In genomic region chr14:52015445-52016100, GRCm38 (mm10) we compare ENCODE assay signal across 8 mouse cellular contexts. TPM values are rescaled to one million over a fixed set of nuclear protein-coding genes. Genes with fewer than 3 reads are reported as not detected.
DNase-seq lines count a peak whose midpoint lies in the region; ATAC-seq and TF ChIP-seq lines count a peak whose summit lies in the region.

TSS of gene Tmem253 (plus strand) at chr14:52015658.

- peak within 1 kb of the TSS; percentile 75 for H3K4me2 ChIP-seq in kidney, embryonic 15.5 days
- H3K4me2 ChIP-seq in hindbrain, embryonic 15.5 days, result peak within 1 kb of the TSS; percentile 70
- H3K4me2 ChIP-seq in midbrain, postnatal 0 days (ENCODE audit: low read depth, low read length, poor library complexity, severe bottlenecking), result peak within 1 kb of the TSS; percentile 81

- no peak for TF ChIP-seq CTCF in cortical plate, adult 2 months (IDR thresholded peaks at IDR 0.05; ENCODE audit: extremely low read depth, insufficient read depth, low read length)
- TF ChIP-seq CTCF in midbrain, postnatal 0 days (IDR thresholded peaks at IDR 0.05), result no peak

- WGBS in kidney, embryonic 15.5 days, result 13% methylated on average over 6 of the region's 6 CpGs
- WGBS in hindbrain, embryonic 15.5 days, result 26% methylated on average over 6 of the region's 6 CpGs
- WGBS in midbrain, postnatal 0 days, result 17% methylated on average over 6 of the region's 6 CpGs

- H3K4me1 ChIP-seq in kidney, embryonic 15.5 days, result peaks cover 73% of the 10 kb centered on the region
- H3K4me1 ChIP-seq in cortical plate, adult 2 months (ENCODE audit: control insufficient read depth, insufficient read depth, low read length), result no peaks in the 10 kb centered on the region
- H3K4me1 ChIP-seq in hindbrain, embryonic 15.5 days (replicated peaks), result peaks cover 68% of the 10 kb centered on the region
- H3K4me1 ChIP-seq in midbrain, postnatal 0 days (ENCODE audit: insufficient read depth, low read length), result peaks cover 23% of the 10 kb centered on the region

- ATAC-seq in kidney, embryonic 15.5 days (replicated peaks; ENCODE audit: low FRiP score), result no peak
- ATAC-seq in hindbrain, embryonic 15.5 days (ENCODE audit: low FRiP score, low read depth), result no peak
- ATAC-seq in midbrain, postnatal 0 days (ENCODE audit: low FRiP score), result no peak

- no peak for TF ChIP-seq POLR2A in cortical plate, adult 2 months (IDR thresholded peaks at IDR 0.05; ENCODE audit: extremely low read depth, insufficient read depth, low read length)

- no peak for DNase-seq in kidney, postnatal 14 days
- DNase-seq in midbrain, postnatal 0 days (ENCODE audit: low spot score), result no peak
- DNase-seq in urinary bladder, postnatal 36 days (ENCODE audit: low spot score in 2 of 2), result no peak
- no peak for DNase-seq in layer of hippocampus, adult 9-11 months
- DNase-seq in right cerebral cortex, postnatal 14 days, result no peak

- peak within 1 kb of the TSS; percentile 70 for H3K4me3 ChIP-seq in kidney, embryonic 15.5 days (replicated peaks)
- peak within 1 kb of the TSS; percentile 71 for H3K4me3 ChIP-seq in cortical plate, adult 2 months (ENCODE audit: insufficient read depth, low read length)
- peak within 1 kb of the TSS; percentile 65 for H3K4me3 ChIP-seq in hindbrain, embryonic 15.5 days
- peak within 1 kb of the TSS; percentile 66 for H3K4me3 ChIP-seq in midbrain, postnatal 0 days (ENCODE audit: low read depth, low read length)

- peak within 1 kb of the TSS; percentile 73 for H3K9ac ChIP-seq in kidney, embryonic 15.5 days
- peak within 1 kb of the TSS; percentile 65 for H3K9ac ChIP-seq in hindbrain, embryonic 15.5 days
- H3K9ac ChIP-seq in midbrain, postnatal 0 days (replicated peaks; ENCODE audit: low read length, poor library complexity, severe bottlenecking), result peak within 1 kb of the TSS; percentile 89

- no peaks in the 10 kb centered on the region for H3K9me3 ChIP-seq in kidney, embryonic 15.5 days (replicated peaks)
- H3K9me3 ChIP-seq in hindbrain, embryonic 15.5 days, result no peaks in the 10 kb centered on the region
- H3K9me3 ChIP-seq in midbrain, postnatal 0 days (ENCODE audit: low read length), result no peaks in the 10 kb centered on the region

- no peaks in the 10 kb centered on the region for H3K27me3 ChIP-seq in kidney, embryonic 15.5 days
- H3K27me3 ChIP-seq in hindbrain, embryonic 15.5 days, result no peaks in the 10 kb centered on the region
- no peaks in the 10 kb centered on the region for H3K27me3 ChIP-seq in midbrain, postnatal 0 days (ENCODE audit: insufficient read depth, low read length)

- no peaks in the 10 kb centered on the region for H3K36me3 ChIP-seq in kidney, embryonic 15.5 days
- H3K36me3 ChIP-seq in hindbrain, embryonic 15.5 days, result no peaks in the 10 kb centered on the region
- H3K36me3 ChIP-seq in midbrain, postnatal 0 days (ENCODE audit: insufficient read depth, low read length), result no peaks in the 10 kb centered on the region

- H3K27ac ChIP-seq in kidney, embryonic 15.5 days, result peak within 1 kb of the TSS; percentile 96
- H3K27ac ChIP-seq in cortical plate, adult 2 months (ENCODE audit: insufficient read depth, low read length), result peak within 1 kb of the TSS; percentile 70; the same call in 1 of the 2 replicates
- peak within 1 kb of the TSS; percentile 96 for H3K27ac ChIP-seq in hindbrain, embryonic 15.5 days (replicated peaks)
- peak within 1 kb of the TSS; percentile 92 for H3K27ac ChIP-seq in midbrain, postnatal 0 days (ENCODE audit: low read depth, low read length)

RNA-seq across cellular contexts. Expression of gene Tmem253, which starts in this region (rescaled TPM):
- polyA plus RNA-seq in kidney, embryonic 15.5 days (2015; fragmentation: Nextera tagmentation; extraction: Ambion mirVana), result 0.93 and 1.1 TPM in 2 replicates
- polyA plus RNA-seq in cortical plate, adult 2 months (2012; rRNA removed), result 0.21 and 0.34 TPM in 2 replicates
- polyA plus RNA-seq in hindbrain, embryonic 15.5 days (2015; fragmentation: Nextera tagmentation; extraction: Ambion mirVana), result 0.17 and 1.1 TPM in 2 replicates
- total RNA-seq in midbrain, postnatal 0 days (2014; rRNA removed), result not detected in 2 replicates
- polyA plus RNA-seq in midbrain, postnatal 0 days (2015; fragmentation: Nextera tagmentation; extraction: Ambion mirVana), result 0.18 and 0.81 TPM in 2 replicates
